Mouse (Mus musculus) testis, postnatal 10 days (tissue): Measurements from ENCODE around the gene Dnah7c.
"Not testable (repeated sequence)": the region's sequence is repeated elsewhere in the genome, so short reads cannot be mapped to it uniquely, and the experiment has no call there.

Experiments
- DNase-seq: peaks from one replicate; pipeline ENCODE4 v3.0.0; 2021; ENCODE audit warnings: low spot score

Dnah7c gene

DNA sequence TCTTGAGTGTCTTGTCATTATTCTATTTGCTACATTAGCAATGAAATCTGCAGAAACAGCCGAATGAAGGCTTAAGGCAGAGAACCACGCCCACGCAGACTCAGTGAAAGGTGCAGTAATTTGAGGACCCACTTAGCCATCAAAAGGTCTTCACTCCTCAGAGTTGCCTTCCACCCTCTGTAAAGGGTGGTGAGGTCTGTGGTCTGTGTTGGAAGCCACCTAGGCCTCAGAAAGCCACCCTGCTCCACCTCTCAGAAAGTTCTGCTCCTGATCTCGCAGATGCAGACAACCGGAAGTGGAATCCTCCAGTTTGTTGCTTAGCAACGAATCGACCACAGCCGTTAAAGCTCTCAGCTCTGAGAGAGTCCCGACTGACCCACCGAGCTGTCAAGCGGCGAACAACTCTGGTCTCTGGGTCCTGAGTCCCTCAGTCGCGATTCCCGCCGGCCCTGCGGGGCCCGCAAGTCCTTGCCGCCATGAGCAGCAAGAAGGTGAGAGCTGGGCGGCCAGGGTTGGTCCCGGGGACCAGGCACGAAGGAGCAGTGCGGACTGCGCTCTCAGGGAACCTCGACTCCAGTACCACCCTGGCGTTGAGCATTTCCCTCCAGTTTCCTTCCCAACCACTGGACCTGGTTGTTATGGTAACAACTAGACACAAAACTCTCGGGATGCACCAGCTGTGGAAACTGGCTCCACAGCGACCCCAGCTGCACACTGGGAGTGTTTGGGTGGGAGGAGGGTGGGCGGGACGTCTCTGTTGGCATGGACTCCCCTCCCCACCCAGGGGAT, at the start of gene Dnah7c:
TSS of gene Dnah7c (plus strand) at position 456 of the 789 bp plus-strand sequence.
- DNase-seq = peak; percentile 48

DNA sequence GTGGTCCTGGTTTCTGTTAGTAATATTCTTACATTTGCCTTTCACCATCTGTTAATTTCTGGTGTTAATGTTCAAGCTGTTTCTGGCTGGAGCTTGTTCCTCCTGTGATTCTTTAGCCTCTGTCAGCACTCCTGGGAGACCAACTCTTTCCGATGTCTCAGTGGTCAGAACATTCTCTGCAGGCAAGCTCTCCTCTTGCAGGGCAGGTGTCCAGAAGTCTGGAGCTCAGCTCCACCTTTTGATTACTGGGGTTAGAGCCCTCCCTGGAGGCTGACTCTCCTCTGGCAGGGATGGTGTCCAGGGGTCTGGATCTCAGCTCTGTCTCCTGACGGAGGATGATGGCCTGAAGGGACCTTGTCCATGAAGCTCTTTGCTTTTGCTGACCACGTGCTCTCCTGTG, 44.8 kb upstream of the Dnah7c start:
- DNase-seq = not testable (repeated sequence)

DNA sequence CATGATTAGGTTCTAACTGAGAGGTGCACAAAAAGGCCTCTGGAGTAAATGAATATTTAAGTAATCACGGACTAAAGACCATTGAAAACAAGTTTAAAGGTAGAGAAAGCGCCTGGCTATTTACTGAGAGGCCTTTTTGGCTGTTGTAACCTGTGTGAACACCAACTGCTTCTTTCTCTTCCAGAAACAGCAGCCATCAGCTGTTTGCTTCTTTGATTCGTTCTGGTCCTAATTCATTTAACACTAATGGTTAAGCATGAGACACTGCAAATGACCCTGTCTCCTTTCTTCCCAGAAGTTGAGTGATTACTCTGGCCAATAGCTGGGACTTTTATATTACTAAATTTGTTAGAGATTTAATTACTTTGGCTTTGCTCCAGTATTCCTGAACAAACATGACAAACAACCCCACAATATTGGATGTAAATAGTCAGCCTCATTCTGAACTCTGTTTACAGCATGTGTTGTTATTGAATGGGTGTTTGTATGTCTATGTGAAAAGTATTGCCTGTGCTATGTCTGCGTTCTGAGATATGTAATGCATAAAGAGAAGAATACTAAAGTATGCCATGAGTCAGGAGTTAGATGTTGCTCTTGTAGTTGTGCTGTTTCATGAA, 30.6 kb upstream of the Dnah7c start:
- DNase-seq = not testable (repeated sequence)

DNA sequence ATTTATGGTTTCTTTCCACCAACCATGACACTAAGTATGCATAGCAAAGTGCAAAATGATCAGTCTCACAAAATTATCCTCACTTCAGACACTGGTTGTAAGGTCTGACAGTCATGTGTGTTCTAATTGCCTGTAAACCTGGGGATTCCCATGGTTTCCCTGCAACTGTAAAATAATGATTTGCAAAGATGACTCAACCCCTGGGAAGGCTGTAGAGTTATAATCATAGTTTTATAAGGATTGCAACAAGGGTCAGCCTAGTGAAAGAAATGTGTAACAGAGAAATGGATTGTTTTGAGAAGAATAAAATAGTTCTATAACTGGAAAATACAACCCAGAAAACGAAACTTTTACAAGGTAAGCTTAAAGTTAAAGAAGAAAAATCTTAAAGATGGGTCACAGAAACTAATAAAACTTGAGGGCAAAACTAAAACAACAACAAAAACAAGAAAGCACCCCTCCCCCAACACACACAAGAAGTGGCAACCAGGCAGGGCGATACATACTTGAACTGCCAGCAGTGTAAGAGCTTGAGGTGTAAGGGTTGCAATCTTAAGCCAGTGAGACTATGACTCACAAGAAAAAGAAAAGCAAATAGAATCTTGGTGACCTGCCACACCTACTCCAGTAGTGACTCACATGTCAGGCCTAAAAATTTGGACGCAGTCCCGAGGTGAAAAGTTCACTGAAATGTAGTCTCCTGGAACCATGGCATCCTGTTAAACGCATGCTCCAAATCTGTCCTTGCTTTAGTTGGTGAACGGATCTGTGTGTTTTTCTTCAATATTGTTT, 16.9 kb upstream of the Dnah7c start:
- no peak for DNase-seq

DNA sequence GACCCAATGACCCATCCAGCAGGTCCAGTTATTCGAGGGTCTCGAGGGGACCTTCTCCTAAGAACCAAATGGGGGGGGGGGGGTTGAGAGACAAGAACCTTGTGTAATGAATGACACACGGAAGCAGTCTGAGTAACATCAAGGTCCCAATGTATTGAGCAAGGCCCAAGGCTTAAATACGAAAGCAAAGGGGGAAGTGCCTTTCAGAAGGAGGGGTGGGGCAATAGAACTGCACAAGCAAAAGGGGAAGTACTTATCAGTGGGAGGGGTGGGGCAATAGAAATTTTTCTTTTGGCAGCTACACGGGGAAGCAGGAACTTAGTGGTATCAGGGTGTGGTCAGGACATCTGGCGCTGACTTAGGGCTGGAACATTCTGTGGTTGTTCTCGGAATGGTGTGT, 10.6 kb upstream of the Dnah7c start:
- not testable (repeated sequence) for DNase-seq

DNA sequence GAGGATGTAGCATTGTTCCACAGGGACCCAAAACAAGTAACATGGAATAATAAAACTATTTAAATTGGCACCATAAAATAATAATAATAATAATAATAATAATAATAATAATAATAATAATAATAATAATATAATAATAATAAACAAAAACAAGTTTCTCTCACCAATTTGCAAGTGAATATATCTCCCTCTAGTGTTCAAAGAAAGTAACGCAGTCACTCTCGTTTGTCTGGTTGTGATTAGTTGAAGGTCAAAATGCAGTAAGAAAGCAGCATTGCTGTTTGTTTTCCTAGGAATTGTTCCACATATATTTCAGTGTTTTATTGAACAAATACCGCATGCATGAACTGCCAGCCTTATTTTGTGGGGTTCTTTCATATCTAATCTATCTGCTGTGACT, 8.4 kb upstream of the Dnah7c start:
- DNase-seq = not testable (repeated sequence)

DNA sequence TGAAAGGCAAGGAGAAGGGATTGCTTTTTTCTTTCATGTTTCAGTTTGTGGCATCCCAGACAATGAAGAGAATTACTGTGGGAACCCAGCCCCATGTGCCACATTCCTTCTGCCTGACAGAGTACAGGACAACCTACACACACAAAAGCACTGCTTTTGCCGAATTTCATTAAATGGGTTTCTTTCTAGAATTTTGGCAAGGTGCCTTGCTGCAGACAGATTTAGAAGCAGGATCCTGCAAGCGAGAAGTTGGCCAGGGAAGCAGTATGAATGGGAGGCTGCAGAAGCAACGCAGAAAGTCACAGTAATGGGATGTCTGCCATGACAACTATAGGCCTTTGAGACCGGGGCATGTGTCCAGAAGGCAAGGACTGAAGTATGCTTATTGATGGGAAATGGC, 6.4 kb upstream of the Dnah7c start:
- not testable (repeated sequence) for DNase-seq

DNA sequence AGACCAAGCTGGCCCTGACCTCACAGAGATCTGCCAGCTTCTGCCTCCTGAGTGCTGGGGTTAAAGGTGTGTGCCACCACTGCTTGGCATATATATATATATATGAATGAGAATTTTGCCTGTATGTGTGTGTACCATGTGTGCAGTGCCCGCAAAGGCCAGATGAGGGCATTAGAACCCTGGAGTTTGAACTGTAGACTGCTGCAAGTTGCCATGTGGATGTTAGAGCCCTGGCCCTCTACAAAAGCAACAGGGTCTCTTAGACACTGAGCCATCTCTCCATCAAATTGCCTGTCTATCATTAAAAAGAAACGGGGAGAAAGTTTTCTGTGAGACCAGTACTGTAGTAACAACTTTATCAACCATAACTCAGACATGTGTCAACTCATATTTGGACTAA, 3.0 kb downstream of the Dnah7c start:
- DNase-seq = no peak

DNA sequence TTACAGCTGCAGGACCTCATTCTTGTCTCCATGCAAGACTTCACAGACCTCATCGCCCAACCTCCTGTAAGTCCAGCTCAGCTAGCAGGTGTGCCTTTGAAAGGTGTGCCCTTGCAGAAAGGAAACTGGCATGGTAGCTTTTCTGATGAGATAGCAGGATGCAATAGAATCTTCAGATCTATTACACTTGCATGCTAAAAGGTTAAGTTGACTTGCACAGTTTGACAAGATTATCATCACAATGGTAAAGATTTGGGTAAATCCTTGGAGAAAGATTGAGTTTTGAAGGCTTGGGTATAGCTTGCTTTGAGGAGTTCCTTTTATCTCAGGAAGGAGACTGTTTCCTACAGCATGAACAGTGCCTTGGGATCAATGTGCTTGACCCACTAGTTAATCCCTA, 89.3 kb downstream of the Dnah7c start:
- not testable (repeated sequence) for DNase-seq

DNA sequence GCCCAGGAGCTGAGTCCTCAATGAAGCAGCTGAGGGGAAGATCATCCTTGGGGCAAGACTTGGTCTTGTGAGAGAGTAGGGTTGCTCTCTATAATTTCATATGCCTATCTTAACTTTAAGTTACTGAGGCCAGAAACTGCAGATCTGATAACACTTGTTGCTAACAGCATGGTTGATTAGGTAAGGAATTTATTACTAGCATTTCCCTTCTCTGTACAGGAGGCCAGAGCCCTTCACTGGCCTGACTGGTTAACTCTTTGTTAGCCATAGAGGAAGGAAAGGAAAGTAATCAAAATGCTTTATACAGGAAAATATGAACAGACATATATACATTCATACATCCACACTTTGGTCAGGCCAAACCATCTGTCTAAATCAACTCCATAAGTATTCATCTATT, 95.6 kb downstream of the Dnah7c start:
- no peak for DNase-seq

DNA sequence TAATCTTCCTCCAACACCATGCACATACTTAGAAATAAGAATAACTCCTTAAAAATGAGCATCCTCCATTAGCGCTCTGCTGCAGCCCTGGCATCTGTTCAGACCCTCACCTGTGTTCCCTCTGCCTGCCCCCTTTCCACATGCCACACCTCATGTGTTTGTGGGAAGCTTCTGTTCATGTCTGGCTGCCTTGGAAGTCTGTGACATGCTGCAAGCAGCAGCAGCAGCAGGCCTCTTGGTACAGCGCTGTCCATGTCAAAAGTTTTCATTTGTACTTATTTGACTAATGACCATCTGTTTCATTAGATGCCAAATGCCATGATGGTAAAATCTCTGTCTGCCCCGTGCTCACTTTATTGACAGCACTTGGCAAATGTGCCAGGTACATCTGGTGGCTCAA, 101.1 kb downstream of the Dnah7c start:
- DNase-seq = not testable (repeated sequence)

DNA sequence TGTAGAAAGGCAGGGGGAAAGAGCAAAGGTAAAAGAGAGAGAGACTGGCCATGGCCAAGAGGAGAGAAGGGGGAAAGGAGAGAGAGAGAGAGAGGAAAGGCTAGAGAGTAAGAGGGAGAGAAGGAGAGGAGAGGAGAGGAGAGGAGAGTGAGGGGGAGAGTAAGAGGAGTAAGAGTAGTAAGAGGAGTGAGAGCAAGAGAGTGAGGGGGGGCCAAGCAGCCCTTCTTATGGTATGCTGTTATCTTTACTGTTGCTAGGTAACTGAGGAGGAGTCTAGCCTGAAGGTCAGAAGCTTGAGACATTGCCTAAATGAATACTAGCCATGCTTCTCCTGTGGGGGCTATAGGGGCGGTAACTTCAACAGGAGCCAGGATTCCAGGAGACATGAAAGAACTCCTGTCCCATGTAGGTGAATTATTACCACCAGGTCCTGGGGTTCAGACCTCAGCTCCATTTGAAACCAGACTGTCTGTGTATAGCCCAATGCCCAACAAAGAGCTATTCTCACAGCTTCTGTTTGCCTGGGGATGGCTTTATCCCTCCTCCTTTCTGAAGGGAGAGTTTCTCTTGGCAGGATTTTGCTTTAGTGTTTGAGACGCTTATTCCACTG, 119.5 kb downstream of the Dnah7c start:
- DNase-seq = no peak

DNA sequence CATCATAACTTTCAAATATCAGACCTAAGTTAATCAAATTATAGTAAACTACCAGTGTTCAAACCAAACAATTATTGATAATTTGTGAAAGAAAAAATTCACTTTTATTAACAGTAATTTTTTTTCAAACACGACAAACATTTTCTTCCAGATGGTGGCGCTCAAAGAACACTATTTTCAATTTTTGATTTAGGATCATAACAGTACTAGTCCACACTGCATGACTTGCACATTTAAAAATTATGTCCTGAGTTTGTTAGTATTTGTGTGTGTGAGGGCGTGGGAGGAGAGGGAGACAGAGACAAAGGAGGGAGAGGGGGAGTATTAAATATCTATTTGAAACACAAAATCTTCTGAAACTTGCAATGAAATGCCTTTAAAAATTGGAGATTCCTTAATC, 155.0 kb downstream of the Dnah7c start:
- DNase-seq = no peak

DNA sequence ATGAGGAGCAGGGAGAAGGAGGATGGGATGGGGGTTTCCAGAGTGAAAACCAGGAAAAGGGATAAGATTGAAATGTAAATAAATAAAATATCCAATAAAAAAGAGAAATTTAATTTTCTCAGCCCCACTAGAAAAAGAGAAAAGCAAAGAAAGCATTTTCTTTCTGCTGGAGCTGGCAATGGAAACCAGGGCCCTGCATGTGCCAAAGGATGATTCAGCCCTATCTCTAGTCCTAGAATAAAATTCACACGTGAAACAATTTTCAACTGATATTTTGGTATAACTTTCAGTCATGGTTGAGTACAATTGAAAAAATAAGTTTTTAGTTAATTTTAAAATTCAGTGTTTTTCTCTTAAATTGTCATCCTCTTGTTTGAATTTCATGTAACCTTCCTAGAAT, 168.4 kb downstream of the Dnah7c start:
- DNase-seq = not testable (repeated sequence)

DNA sequence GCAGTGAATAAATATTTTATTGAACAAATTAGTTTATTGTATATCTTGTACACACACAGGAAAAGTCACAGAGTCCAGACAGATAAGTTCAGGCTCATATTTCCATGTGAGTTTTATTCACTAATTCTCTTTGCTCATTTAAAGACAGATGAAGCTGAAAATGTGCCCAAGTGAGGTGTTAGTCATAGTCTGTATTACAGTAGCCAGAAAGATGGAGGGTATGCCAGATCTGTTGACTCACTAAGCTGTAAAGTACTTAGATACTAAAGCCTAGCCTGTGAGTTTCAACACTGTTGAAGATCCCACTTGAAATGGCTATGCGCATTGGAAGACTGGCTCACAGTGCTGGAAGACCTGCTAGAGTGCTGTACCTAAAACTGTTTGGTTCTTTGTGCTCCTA, 171.0 kb downstream of the Dnah7c start:
- not testable (repeated sequence) for DNase-seq

DNA sequence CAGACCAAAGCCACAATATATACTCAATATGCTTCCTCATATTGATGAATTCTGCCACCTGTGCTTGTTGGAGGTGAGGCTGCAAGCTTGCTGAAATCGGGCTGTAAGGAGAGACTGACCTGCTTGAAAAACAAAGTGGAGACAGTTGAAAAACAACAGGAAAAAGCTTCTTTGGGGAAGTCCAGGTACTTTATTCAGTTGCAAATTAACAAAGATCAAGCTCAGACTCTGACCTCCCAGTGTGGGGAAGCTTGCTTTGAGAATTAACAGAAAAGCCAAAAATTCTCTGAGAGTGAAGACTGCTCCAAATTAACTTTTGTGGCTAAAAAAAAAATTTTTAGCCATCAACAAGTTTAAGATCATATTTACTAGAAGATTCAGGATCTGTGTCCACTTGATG, 194.9 kb downstream of the Dnah7c start:
- no peak for DNase-seq

DNA sequence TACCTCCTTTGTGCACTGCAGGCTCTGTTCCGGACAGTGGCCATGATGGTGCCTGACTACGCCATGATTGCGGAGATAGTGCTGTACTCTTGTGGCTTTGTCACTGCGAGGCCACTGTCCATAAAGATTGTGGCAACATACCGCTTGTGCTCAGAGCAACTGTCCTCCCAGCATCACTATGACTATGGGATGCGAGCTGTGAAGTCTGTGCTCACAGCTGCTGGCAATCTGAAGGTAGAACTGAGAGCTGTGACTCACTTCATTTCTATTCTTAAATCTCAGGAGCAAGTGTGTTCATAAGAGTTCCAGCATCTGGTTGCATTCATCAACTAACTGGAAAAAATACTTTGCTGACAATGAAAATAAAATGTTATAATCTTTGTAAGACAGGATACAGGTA, 200.5 kb downstream of the Dnah7c start:
- not testable (repeated sequence) for DNase-seq

DNA sequence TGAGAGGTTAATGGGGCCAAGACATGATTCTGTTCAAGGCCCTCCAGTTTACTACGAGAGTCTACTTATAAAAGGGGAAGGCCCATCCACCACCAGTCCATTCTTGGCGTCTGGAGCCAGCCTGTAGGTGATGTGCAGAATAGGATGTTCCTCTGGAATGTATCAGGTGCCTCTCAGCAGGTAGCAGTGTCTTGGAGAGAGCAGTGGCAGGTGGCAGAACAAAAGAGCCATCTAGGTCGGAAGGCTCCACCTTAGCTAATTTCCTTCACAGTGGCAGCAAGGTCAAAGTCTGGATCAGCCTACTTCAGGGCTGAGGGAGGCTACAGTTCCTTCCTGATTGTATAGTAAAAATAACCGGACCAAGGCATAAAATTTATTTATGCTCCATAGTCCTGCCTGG, 224.4 kb downstream of the Dnah7c start:
- DNase-seq = not testable (repeated sequence)

DNA sequence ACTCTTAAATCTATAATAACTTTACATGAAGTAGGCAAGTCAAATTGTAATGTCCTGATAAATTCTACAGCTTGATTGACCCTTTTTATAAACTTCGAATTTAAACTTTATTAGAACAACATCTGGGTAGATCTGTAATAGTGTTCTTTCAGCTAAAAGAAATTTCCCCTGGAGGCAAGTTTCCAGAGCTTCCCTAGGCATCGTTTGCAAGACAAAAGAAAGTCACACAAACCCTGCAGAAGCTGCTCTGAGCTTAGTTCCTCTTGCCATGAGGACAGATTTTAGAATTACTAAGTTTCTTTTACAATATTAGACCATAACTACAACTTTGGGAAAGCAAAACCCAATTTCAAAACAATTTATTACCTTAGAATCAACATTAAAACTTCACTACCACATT, 227.3 kb downstream of the Dnah7c start:
- not testable (repeated sequence) for DNase-seq

DNA sequence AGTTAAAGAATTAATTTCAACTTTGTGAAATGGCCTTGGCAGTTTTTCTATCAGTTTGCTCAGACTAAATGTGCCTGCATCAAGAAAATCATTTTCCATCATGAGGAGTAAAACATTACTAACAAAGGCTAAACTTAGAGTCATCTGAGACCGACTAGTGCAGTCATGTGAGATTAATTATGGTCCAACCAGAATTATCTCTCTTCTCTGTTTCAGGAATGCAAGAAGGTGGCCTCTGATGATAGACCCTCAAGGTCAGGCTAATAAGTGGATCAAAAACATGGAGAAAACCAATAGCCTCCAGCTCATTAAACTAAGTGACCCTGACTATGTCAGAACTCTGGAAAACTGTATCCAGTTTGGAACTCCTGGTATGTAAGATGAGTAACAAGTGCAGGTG, 299.4 kb downstream of the Dnah7c start:
- not testable (repeated sequence) for DNase-seq

DNA sequence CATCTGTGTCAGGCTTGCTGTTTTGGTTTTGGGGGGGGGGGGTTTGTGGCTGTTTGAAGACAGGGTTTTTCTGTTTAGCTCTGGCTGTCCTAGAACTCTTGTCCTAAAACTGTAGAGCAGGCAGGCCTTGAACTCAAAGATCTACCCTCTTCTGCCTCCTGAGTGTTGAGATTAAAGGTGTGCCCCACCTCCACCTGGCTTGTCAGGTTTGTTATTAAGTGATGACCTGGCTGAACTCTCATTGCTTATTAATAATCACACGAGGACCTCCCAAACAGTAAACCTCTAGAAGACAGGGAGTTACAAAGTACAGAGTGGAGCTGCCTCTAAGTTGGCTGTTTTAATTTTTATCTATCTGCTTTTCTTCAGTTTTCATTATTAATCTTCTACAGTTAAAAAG, 299.9 kb downstream of the Dnah7c start:
- DNase-seq = no peak

DNA sequence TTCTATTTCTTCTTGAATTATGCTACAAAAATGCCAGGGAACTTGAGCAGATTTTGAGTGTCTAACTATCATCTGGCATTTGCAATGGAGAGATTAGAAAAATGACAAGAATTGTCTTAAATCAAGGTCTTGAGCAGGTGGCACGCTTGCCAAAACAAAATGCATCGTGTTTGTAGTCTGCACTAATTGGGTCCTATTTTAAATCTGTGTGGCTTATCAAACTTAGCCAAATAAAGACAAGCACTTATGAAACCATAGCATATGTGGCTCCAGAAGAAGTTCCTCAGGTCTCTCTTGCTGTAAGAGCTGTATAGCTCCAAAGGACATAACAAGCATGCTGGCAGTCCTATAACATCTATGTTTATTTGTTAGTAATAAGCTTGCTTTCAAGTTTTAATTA, 300.3 kb downstream of the Dnah7c start:
- DNase-seq = not testable (repeated sequence)
